Mouse (Mus musculus): ENCODE data around the gene Vmn1r39.
"Not testable (repeated sequence)": the region's sequence is repeated elsewhere in the genome, so short reads cannot be mapped to it uniquely, and the experiment has no call there.

- peak; percentile 74 for TF ChIP-seq CTCF (IDR thresholded peaks at IDR 0.05; ENCODE audit: low read depth)
- TF ChIP-seq EP300 (optimal IDR thresholded peaks at IDR 0.05) = not testable (repeated sequence)
Measured at GRCm38 (mm10) chr6:66840631-66841030, 30.2 kb upstream of the Vmn1r39 start.

Data from stomach, postnatal 0 days (tissue).